Mouse (Mus musculus): ENCODE data around the gene Tnr. TPM values are rescaled to one million over a fixed set of nuclear protein-coding genes. Genes with fewer than 3 reads are reported as not detected.

Gene Tnr
- polyA plus RNA-seq, 1 experiment from 2014 or later: not detected

- Histone ChIP-seq H3K4me1 (ENCODE audit: insufficient read depth) (no peaks in the 10 kb centered on the region), H3K36me3 (replicated peaks; ENCODE audit: insufficient read depth, low read length) (no peaks in the 10 kb centered on the region), H3K27me3 (ENCODE audit: insufficient read depth, low read length) (no peaks in the 10 kb centered on the region), H3K4me3 (ENCODE audit: low read depth, low read length) (no peak overlapping the region), H3K4me2 (ENCODE audit: low read depth, low read length) (no peak overlapping the region), H3K9ac (replicated peaks) (no peak overlapping the region), H3K9me3 (ENCODE audit: low read length) (no peaks in the 10 kb centered on the region), H3K27ac (ENCODE audit: low read depth) (no peak overlapping the region)
- no peak for ATAC-seq
- TF ChIP-seq EP300 (IDR thresholded peaks at IDR 0.05; ENCODE audit: low read depth) (no peak), CTCF (IDR thresholded peaks at IDR 0.05; ENCODE audit: low read depth) (no peak)
- WGBS (ENCODE audit: insufficient replicate concordance): 81% methylated on average over 4 of the region's 4 CpGs
- DNase-seq: no peak
These were observed 21.7 kb upstream of the Tnr start for GRCm38 (mm10) chr1:159501911-159502310.

GRCm38 (mm10) chr1:159510667-159511066, 12.9 kb upstream of the Tnr start:
- DNase-seq (no peak), ATAC-seq (no peak)
- no peaks in the 10 kb centered on the region for H3K27me3 ChIP-seq (ENCODE audit: insufficient read depth, low read length)
- TF ChIP-seq EP300 (IDR thresholded peaks at IDR 0.05; ENCODE audit: low read depth) (no peak), CTCF (IDR thresholded peaks at IDR 0.05; ENCODE audit: low read depth) (no peak)
- no peaks in the 10 kb centered on the region for H3K4me1 ChIP-seq (ENCODE audit: insufficient read depth)
- H3K36me3 ChIP-seq (replicated peaks; ENCODE audit: insufficient read depth, low read length): no peaks in the 10 kb centered on the region
- H3K27ac ChIP-seq (ENCODE audit: low read depth): no peak overlapping the region
- H3K9me3 ChIP-seq (ENCODE audit: low read length): no peaks in the 10 kb centered on the region
- no peak overlapping the region for H3K4me3 ChIP-seq (ENCODE audit: low read depth, low read length)
- H3K4me2 ChIP-seq (ENCODE audit: low read depth, low read length): no peak overlapping the region
- no peak overlapping the region for H3K9ac ChIP-seq (replicated peaks)
- 62% methylated on average over 3 of the region's 3 CpGs for WGBS (ENCODE audit: insufficient replicate concordance)

- no peak for DNase-seq
- H3K9ac ChIP-seq (replicated peaks): no peak overlapping the region
- WGBS (ENCODE audit: insufficient replicate concordance): 36% methylated on average over 4 of the region's 4 CpGs
- H3K4me3 ChIP-seq (ENCODE audit: low read depth, low read length): no peak overlapping the region
- H3K27me3 ChIP-seq (ENCODE audit: insufficient read depth, low read length): no peaks in the 10 kb centered on the region
- no peak for ATAC-seq
- no peaks in the 10 kb centered on the region for H3K4me1 ChIP-seq (ENCODE audit: insufficient read depth)
- H3K9me3 ChIP-seq (ENCODE audit: low read length): no peaks in the 10 kb centered on the region
- no peak overlapping the region for H3K27ac ChIP-seq (ENCODE audit: low read depth)
- no peak for TF ChIP-seq EP300 (IDR thresholded peaks at IDR 0.05; ENCODE audit: low read depth)
- TF ChIP-seq CTCF (IDR thresholded peaks at IDR 0.05; ENCODE audit: low read depth): no peak
- H3K4me2 ChIP-seq (ENCODE audit: low read depth, low read length): no peak overlapping the region
- no peaks in the 10 kb centered on the region for H3K36me3 ChIP-seq (replicated peaks; ENCODE audit: insufficient read depth, low read length)
These were observed 5.9 kb upstream of the Tnr start for GRCm38 (mm10) chr1:159517647-159518046.

- DNase-seq (no peak), ATAC-seq (no peak)
- no peak overlapping the region for H3K27ac ChIP-seq (ENCODE audit: low read depth)
- H3K4me1 ChIP-seq (ENCODE audit: insufficient read depth): 0 out of 2 replicates have a peak, but pooled peaks cover 3% of the 10 kb centered on the region
- no peak overlapping the region for H3K9ac ChIP-seq (replicated peaks)
- no peak overlapping the region for H3K4me3 ChIP-seq (ENCODE audit: low read depth, low read length)
- no peak overlapping the region for H3K4me2 ChIP-seq (ENCODE audit: low read depth, low read length)
- no peaks in the 10 kb centered on the region for H3K9me3 ChIP-seq (ENCODE audit: low read length)
- TF ChIP-seq EP300 (IDR thresholded peaks at IDR 0.05; ENCODE audit: low read depth): no peak
- TF ChIP-seq CTCF (IDR thresholded peaks at IDR 0.05; ENCODE audit: low read depth): no peak
- WGBS (ENCODE audit: insufficient replicate concordance): 51% methylated on average over 1 of the region's 1 CpGs
- H3K27me3 ChIP-seq (ENCODE audit: insufficient read depth, low read length): no peaks in the 10 kb centered on the region
- H3K36me3 ChIP-seq (replicated peaks; ENCODE audit: insufficient read depth, low read length): no peaks in the 10 kb centered on the region
These were observed 4.4 kb upstream of the Tnr start for GRCm38 (mm10) chr1:159519206-159519605.

GRCm38 (mm10) chr1:159523069-159523468, 500 bp upstream of the Tnr start:
- no peak overlapping the region for H3K4me2 ChIP-seq (ENCODE audit: low read depth, low read length)
- no peak overlapping the region for H3K27ac ChIP-seq (ENCODE audit: low read depth)
- H3K36me3 ChIP-seq (replicated peaks; ENCODE audit: insufficient read depth, low read length): no peaks in the 10 kb centered on the region
- H3K27me3 ChIP-seq (ENCODE audit: insufficient read depth, low read length): no peaks in the 10 kb centered on the region
- TF ChIP-seq EP300 (IDR thresholded peaks at IDR 0.05; ENCODE audit: low read depth): no peak
- TF ChIP-seq CTCF (IDR thresholded peaks at IDR 0.05; ENCODE audit: low read depth): no peak
- H3K4me1 ChIP-seq (ENCODE audit: insufficient read depth): 0 out of 2 replicates have a peak, but pooled peaks cover 3% of the 10 kb centered on the region
- no peaks in the 10 kb centered on the region for H3K9me3 ChIP-seq (ENCODE audit: low read length)
- no peak overlapping the region for H3K4me3 ChIP-seq (ENCODE audit: low read depth, low read length)
- no peak for ATAC-seq
- no peak overlapping the region for H3K9ac ChIP-seq (replicated peaks)
- no peak for DNase-seq
- WGBS (ENCODE audit: insufficient replicate concordance): 55% methylated on average over 2 of the region's 2 CpGs

GRCm38 (mm10) chr1:159524051-159524549, 531 bp downstream of the Tnr start:
- no peak overlapping the region for H3K9ac ChIP-seq (replicated peaks)
- peak; percentile 57 for DNase-seq
- no peaks in the 10 kb centered on the region for H3K36me3 ChIP-seq (replicated peaks; ENCODE audit: insufficient read depth, low read length)
- H3K4me3 ChIP-seq (ENCODE audit: low read depth, low read length): no peak overlapping the region
- 0 out of 2 replicates have a peak, but pooled peaks cover 3% of the 10 kb centered on the region for H3K4me1 ChIP-seq (ENCODE audit: insufficient read depth)
- no peak for ATAC-seq
- H3K9me3 ChIP-seq (ENCODE audit: low read length): no peaks in the 10 kb centered on the region
- H3K27me3 ChIP-seq (ENCODE audit: insufficient read depth, low read length): no peaks in the 10 kb centered on the region
- no peak overlapping the region for H3K27ac ChIP-seq (ENCODE audit: low read depth)
- no peak overlapping the region for H3K4me2 ChIP-seq (ENCODE audit: low read depth, low read length)
- TF ChIP-seq CTCF (IDR thresholded peaks at IDR 0.05; ENCODE audit: low read depth) (no peak), EP300 (IDR thresholded peaks at IDR 0.05; ENCODE audit: low read depth) (no peak)
- 2% methylated on average over 18 of the region's 18 CpGs for WGBS (ENCODE audit: insufficient replicate concordance)
